Mouse (Mus musculus) CD4-positive, CD25-positive, alpha-beta regulatory T cell, adult 2 months (primary cell): ENCODE measurements around the gene Tmem101.
"Not testable (repeated sequence)": the region's sequence is repeated elsewhere in the genome, so short reads cannot be mapped to it uniquely, and the experiment has no call there.

Experiments
- DNase-seq: peaks from one replicate; pipeline ENCODE4 v3.0.0-alpha.2; 2012; ENCODE audit warnings: low read depth, low spot score

Tmem101 gene

DNA sequence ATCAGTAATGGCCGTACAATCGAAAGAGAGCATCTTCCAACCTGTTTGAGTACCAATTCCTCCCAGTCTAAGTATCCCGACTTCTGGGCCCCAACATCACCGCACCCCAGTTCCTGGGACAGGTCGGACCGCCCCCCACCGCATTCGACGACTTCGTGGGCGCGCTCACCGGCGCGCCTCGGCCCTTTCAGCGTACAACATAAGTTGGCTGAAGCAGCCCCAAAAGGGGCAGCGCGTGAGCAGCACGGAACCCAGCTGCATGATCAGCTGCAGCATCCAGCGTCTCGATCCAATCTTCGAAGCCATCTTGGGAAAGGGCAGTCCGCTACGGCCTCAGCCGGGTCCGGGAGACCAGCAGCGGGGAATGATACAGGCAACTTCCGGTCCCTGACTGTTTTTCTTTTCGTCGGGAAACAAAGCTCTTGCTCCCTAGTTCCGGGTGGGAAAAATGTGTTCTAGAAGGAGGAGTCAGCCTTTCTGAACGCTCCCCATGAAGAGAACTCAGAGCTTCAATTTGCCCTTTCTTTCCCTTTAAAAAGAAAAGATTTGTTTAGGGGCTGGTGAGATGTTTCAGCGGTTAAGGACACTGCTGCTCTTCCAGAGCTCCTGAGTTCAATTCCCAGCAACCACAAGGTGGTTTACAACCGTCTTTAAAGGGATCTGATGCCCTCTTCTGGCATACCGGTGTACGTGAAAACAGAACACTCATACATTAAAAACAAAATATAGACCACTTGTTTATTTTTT lies at the start of gene Tmem101:
Tmem101 (minus strand) TSS at position 366 of the 747 bp plus-strand sequence.
- peak; percentile 80 for DNase-seq

DNA sequence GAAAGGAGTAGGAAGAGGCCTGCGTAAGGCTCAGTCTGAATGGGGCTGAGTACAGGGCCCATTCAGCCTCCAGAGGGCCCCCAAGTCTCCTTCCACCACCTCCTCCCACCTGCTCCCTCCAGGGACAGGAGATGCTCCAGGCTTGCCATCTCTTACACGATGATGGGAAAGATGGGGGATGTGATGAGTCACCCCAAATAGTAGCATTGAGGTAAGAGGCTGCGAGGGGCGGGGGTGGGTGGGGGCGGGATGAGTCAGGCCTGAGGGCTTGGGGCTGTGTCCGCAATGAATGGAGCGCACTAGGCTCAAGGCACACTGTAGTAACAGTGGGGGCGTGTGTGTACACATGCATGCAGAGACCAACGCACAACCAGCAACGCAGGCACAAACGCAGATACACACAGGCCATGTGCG lies 45.2 kb upstream of the Tmem101 start:
- no peak for DNase-seq

DNA sequence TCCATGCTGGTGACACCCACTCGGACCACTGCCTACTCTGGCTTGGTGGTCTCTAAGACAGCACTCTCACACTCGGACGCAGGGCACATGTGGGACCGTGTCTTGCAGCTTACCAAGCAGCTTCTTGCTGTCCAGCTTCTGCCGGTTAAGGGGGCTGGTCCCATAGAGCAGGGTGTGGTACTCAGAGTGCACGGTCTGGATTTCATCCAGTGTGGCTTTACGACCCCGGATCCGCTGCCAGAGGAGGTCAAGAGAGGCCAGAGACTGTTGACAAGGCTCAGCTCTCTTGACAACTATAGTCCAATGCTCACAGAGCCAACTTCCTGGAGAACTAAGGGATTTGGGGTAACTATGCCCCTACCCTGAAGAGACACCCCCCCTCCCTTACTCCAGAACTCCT lies 43.7 kb upstream of the Tmem101 start:
- no peak for DNase-seq

DNA sequence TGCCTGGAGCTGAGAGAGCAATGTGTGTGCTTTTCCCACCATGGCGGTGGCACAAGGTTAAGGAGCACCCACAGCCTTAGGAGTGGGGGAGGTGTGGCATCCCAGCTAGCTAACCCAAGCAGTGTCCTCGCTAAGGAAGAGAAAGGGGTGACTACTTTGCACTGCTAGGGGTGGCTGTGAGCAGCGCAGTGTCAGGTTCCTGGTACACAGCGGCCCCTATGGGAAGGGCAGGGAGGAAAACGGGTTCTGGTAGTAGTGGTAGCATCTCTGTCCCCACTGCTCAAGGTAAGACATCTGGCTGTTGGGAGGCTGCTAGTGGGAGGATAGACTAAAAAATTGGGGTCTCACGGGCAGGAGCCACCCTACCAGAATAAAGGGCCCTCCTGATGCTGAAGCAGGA lies 42.0 kb upstream of the Tmem101 start:
- no peak for DNase-seq

DNA sequence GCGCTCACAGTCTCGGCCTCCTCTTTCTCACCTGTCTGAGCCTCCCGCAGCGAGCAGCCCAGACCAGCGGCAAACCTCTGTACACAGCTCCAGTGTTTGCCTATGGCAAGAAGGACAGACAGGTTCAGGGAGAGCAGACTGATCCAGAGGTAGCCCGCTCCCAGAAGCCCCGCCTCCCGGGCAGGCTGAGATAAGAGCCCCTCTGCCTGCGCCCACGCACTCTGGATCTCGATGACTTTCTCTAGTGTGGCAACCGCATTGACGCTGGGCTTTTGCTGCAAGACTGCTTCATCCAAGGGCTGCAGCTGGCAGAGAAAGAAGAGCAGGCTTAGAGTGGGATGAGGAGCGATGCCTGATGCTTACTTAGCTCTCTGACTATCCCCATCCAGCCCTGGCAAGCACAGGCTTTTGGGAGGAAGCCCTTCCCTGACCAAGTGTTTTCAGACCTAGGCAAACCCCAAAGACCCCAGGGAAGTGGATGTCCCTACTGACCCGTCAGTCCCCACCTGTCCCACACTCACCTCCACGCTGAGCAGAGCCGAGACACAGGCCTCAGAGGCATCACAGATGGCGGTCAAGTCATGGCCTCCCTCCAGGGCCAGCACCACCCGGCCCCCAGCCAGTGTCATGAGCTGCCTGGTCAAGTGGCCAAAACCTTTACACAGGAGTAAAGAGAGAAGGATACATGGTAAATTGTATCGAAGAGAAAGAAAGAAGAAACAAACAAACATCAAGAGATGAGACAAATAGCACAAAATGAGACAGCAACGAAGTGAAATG lies 40.0 kb upstream of the Tmem101 start:
- no peak for DNase-seq

DNA sequence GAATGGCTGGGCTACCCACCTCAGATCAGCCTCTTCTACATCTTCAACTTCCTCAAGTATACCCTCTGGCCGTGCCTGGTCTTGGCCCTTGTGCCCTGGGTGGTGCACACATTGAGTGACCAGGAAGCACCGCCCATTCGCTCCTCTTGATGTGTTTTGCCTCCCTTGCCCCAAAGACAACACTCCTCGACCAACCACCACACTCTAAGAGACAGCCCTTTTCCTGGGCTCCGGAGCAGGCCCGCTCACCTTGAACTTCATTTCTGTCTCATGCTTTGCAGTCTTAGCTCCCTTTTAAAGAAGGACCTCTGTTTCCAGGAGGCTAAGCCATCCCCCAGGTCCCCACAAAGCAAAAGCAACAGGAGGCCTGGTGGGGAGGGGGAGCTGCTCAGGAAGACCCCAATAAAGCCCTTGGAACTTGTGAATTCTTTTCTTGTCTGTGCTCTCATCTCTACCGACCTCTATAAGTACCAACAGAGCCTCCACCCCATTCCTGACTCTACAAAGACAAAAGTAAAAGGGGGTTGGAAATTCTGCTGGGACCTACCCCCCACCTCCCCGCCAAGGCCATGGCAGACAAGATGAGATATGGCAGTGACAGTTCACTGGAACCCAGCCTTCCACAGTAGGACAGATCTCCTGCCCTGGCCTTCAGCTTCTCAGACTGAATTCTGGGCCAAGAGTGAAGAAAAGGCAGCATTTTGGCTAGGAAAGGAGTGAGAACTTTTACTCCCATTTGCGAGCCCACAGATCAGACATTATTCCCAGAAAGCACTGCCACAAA lies 37.6 kb upstream of the Tmem101 start:
- no peak for DNase-seq

DNA sequence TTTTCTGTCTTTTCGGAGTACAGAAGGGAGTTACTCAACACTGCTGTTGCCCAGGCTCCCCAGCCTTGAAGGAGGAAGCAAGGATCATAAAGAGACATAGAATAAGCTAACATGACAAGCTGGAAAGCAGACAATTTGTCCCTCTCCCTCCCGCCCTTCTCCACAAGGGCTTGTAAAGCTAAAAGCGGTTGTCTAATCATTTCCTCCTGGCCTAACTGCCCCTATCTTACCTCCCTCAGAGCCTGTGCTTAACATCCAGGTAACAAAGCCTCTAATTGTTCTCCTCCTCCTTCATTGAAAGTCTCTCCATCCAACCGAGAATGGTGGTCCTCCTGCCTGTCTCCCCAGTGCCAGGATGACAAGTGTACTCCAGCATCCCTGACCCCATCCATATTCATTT lies 34.6 kb upstream of the Tmem101 start:
- DNase-seq = no peak

DNA sequence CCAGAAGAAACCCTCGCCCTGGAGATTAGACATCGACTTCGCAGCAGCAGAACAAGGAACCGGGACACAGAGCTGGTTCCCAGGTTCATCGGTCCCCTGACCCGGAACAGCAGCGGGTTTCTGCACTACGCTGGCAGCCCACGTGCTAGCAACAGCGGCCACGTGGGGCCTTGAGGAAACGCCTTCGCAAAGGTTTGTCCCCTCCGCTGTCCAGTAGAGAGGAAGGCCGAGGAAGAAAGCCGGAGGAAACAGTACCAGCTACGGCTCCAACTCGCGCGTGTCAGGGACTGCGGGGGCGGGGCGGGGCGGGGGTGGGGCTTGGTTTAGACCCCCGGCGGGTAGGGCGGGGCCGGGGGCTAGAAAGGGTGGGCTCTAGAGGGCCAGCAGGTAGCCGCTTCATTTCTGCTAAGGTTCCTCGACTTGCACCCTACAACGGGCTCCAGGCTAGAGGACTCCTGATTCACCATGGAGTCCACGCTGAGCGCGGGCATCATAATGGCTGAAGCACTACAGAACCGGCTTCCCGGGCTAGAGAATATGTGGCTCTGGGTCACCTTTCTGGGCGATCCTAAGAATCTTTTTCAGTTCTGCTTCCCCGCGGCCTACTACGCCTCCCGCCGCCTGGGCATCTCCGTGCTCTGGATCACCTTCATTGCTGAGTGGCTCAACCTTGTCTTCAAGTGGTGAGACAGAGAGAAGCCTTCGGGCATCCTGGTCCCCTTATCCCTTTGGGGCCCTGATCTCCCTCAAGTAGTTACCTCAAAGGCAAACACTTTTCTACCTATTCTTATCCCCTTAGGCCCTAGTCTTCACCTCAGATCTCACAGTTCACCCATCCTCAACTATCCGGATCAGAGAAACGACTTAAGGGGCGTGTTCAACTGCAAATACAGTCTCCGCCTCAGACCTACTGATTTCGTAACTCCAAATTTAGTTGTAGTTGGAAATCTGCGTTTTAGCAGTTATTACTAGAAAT lies 33.5 kb upstream of the Tmem101 start, which contains the start of gene G6pc3:
G6pc3 (plus strand) TSS at position 160 of the 976 bp plus-strand sequence.
- peak; percentile 83 for DNase-seq

DNA sequence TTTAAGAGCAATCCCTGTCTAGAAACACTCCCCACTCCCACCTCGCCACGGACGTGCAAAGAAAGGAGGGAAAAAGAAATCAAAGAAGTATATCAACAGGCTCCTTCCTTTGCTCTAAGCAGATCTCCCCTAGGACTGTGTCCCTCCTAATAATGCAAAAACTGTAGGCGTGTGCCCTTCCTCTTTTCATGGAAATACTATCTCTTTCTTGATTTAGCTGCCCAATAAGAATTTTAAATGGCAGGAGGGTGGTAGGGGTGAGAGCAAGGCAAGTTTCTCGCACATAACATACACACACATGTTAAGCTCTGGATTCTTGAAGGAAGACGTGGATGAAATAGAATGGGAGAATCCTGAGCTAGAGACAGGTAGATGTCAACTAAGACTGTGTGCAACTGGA lies 32.8 kb upstream of the Tmem101 start:
- no peak for DNase-seq

DNA sequence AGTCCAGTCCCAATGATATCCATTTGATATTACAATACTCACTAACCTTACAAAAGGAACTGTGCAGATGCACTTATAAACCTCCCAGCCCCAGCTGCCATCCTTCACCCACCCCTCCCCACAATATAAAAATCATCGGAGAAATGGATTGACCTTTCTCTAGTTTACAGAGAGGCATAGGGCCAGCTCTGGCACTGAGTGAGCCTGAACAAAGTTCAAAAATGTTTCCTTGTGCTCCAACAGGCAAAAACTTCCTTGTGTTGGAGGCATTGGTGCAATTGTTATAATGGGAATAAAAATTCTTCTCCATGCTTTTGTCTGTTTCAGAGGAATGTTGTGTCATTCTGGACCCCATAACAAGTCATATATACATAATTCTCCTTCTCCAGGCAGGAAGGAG lies 30.0 kb upstream of the Tmem101 start:
- DNase-seq = no peak

DNA sequence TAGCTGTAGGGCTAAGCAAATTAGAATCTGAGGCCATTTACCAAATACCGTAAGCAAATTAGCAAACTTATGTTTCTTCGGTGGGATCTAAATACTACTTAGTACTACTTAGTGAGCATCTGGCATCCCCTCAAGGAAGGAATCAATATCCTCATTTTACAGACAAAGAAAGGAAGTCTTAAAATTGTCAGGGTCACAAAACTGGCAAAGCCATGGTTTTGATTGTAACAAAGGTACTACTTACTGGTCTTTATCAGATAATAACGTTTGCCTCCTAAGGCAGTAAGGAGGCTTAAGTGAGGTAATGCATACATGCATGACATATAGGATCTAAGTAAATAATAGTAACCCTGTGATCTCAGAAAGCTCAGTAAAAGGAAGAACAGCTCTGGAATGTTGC lies 29.5 kb upstream of the Tmem101 start:
- DNase-seq = no peak

DNA sequence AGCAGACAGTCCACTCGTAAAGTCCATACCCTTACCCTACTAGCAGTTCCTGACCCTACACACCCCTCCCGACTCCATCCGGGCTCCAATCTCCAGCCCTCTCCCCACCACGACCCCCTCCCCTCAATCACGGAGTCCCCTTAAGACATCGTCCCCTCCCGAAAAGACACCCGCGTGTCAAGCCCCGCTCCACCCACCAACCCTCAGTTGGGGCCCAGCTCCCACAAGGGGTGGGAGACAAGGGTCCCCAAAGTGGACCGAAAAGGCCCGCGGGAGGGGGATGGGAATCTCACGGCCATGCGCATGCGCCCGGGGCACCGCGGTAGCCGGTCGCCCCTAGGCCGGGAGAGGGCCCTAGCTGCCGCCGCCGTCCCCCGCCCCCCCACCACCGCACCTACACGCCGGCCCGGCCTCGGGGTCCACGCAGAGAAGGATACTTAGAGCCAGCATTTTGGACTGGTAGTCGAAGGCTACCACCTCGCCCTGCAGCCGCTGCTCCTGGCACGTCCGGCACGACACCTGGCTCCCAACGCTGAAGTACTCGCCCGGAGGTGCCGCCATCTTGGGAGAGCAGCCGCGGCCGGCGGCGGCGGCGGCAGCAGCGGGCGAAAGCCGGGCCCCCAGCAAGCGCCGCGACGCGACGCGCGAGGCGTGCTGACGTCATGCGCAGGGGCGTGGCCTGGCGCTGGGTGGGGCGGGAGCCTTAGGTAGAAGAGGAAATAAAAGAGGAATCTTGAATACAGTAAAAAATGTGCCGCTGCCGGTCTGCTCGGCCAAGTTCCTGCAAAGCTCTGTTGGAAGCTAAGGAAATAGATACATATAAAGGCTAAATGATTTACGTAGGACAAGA lies 28.7 kb upstream of the Tmem101 start, which contains the start of gene Lsm12:
Lsm12 (minus strand) TSS at position 651 of the 850 bp plus-strand sequence.
- peak; percentile 99 for DNase-seq

DNA sequence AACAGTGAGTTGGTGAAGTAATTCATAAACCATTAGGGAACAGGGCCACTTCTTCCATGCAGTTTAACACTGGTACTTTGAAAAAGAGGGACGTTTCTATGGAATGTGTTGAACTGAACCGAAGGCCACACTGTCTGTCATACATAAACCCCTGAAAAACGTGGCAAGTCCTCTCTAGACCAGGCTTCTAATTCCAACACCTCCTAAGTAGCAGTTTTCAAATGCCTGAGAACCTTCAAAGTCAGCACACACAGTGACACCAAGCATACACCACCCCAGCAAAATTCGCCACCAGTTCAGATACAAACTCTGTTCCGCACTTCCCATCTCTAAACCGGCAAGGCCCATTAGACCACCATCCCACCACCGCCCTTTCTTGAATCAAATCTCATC lies 28.0 kb upstream of the Tmem101 start:
- DNase-seq = peak; percentile 35

DNA sequence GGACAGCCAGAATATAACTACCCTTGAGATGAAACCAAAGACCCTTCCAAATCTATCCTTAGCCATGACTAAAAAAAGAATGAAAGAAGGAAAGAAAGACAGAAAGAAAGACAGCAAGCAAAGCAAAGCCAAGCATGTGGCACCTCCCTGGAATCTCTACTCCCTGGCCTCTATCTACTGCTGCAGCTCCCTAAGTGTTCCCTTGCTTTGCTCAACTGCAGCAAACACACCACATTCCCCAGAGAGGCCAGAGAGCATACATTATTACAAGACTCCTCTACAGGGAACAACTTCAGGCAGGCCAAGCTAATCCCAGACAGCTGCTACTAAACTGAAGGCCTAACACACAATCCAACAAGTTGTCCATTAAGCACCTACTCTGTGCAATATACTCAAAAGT lies 23.6 kb upstream of the Tmem101 start:
- no peak for DNase-seq

DNA sequence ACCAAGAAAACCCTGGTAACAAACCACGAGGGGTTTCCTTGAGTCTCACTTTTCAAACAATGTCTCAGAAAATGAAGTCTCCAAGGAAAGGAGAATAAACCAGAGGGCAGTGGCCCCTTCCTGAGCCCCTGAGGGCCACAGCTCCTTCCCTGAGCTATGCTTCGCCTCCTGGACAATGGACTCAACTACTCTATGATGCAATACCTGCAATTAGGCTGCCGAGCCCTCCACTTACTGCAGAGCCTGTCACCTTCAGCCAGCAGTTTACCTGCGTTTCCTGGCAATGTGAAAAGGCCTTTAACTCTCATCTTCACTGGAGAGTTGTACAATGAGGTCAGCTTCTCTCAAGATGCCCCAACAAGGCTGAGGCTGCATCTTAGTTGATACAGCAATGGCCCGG lies 12.5 kb upstream of the Tmem101 start:
- no peak for DNase-seq

DNA sequence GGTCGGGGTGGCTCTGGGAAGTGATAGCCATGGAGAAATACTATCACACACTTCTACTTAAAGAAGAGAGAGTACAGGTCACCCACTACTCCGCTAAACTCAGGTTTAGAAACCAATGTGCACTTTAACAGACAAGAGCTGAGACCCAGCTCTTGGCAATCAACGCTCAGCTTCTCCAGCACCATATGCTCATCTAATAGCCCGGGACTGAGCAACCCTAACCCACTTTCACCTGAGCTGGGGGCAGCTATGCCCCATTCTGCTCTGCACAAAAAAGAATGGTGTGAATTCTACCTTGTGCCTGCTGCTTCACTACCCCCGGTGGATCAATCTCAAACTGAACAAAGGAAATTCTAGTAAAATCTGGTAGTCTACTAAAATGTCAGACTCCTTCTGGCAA lies 11.3 kb upstream of the Tmem101 start:
- no peak for DNase-seq

DNA sequence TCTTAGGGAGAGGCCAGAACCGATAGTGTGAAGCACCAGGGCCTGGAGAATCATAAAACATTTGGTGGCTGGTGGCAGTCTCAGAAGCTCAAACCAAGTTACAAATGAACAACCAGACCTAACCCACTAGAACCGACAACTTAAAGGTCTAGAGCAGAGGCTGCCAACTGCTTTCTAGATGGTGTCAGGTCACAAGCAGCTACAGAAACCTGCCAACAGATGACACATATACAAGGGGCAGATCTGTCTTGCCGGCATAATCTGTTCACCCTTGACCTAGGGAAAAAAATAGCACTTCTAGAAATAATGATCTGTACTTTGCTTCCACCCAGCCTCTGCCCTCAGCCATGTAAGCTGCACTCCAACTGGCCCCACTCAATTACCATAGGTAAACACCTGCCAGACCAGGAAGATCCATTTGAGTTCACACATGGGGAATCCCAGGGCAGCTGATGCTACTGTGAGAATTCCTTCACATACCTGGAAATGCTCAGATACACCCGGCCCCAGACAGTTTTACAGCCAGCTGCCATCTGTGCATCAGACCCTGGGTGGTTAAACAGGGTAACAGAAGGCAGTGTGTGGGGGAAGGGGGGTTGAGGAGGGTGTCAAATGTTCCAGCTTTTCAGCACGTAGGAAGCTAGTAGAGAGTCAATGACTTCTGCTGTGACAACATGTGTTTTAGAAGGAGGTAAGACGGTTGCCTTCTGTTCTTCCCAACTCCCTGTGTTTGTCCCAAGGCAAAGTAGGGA lies 9.9 kb upstream of the Tmem101 start:
- DNase-seq = no peak

DNA sequence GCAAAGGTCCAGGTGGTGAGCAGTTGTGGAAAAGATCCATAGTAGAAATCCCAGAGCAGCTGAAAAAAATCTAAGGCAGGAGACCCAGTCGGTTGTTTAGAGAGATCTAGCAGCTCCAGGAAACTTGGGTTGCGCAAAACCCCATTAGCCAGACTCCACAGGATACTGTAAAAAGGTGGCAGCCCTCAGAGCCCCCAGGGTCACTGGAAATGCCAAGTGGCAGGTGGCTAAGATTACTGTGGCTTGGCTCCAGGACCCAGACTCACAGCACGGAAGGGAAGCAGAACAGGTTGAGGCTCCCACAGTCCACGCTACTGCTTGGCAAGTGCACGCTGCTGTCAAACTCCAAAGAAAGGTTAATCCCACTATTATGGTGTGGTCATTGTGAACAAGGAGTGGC lies 3.6 kb upstream of the Tmem101 start:
- no peak for DNase-seq

DNA sequence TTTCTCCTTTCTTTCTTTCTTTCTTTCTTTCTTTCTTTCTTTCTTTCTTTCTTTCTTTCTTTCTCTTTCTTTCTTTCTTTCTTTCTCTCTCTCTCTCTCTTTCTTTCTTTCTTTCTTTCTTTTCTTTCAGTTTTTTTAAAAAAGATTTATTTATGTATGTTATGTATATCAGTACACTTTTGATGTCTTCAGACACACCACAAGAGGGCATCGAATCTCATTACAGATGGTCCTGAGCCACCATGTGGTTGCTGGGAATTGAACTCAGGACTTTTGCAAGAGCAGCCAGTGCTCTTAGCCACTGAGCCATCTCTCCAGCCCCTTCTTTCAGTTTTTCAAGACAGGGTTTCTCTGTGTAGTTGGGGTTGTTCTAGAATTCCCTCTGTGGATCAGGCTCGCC lies 1.8 kb upstream of the Tmem101 start:
- not testable (repeated sequence) for DNase-seq

DNA sequence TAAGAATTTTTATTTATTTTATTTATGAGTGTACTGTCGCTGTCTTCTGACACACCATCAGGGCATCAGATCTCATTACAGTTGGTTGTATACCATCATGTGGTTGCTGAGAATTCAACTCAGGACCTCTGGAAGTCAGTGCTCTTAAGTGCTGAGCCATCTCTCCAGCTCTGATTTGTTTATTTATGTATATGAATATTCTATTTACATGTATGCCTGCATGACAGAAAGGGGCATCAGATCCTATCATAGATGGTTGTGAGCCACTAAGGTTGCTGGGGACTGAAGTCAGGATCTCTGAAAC lies 534 bp upstream of the Tmem101 start:
- DNase-seq = no peak
